Mouse (Mus musculus): Measurements from ENCODE around the gene Clcn2. TPM values are rescaled to one million over a fixed set of nuclear protein-coding genes. Genes with fewer than 3 reads are reported as not detected.
A peak's percentile ranks its signal among the peaks of the same experiment; 100 is the strongest.

The Clcn2 gene
- polyA plus RNA-seq, 1 experiment: 8.5 TPM

DNA sequence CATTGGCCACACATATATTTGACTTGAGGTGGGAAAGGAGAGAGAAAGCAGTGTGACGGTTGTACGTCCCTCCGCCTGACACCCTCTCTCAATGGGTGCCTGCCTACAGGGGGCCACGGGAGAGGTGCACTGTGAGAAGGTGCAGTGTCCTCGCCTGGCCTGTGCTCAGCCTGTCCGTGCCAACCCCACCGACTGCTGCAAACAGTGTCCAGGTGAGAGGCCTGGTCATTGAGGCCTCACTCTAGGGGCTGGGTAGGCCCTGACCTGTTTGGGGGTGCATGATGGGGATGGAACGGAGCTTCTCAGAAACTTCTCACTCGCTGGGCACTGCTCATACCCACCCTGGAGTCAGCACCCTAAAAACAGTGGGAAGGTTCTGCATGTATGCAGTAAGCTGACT lies 22.3 kb upstream of the Clcn2 start:
- no peak for TF ChIP-seq CTCF (IDR thresholded peaks at IDR 0.05; ENCODE audit: extremely low read depth, insufficient read depth, insufficient read length, insufficient replicate concordance)
- Histone ChIP-seq H3K27me3 (ENCODE audit: control insufficient read depth, insufficient read depth, low read length) (peaks cover 1% of the 10 kb centered on the region), H3K36me3 (ENCODE audit: control insufficient read depth, insufficient read depth, low read length) (no peaks in the 10 kb centered on the region), H3K27ac (ENCODE audit: insufficient read depth, low read length) (no peak overlapping the region), H3K4me1 (ENCODE audit: control insufficient read depth, insufficient read depth, insufficient read length) (no peaks in the 10 kb centered on the region), H3K4me3 (ENCODE audit: extremely low read depth, insufficient read depth, insufficient read length) (no peak overlapping the region)
- WGBS: 90% methylated on average over 9 of the region's 9 CpGs
- no peak for DNase-seq (ENCODE audit: low read depth in 1 of 2, low spot score in 2 of 2)

DNA sequence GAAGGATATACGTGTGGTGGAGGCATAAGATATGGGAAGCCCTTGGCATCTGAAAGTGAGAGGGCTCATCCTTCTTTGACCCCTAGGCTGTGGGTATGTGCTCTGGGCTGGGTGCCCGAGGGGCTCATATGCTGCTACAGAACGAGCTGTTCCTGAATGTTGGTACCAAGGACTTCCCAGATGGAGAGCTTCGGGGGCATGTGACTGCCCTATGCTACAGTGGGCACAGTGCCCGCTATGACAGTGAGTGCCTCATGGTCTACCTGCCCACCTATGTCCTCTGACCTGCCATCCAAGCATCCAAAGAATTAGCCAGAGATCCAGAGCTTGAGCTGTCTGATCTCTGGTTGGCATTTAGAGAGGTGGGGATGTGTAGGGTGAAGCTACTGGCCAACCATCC lies 19.3 kb upstream of the Clcn2 start:
- H3K4me1 ChIP-seq (ENCODE audit: control insufficient read depth, insufficient read depth, insufficient read length): no peaks in the 10 kb centered on the region; the same call in 1 of the 2 replicates
- no peak for TF ChIP-seq POLR2A (IDR thresholded peaks at IDR 0.05; ENCODE audit: low read depth, low read length)
- no peak for TF ChIP-seq CTCF (IDR thresholded peaks at IDR 0.05; ENCODE audit: extremely low read depth, insufficient read depth, insufficient read length, insufficient replicate concordance)
- WGBS: 88% methylated on average over 5 of the region's 5 CpGs
- DNase-seq (ENCODE audit: low read depth in 1 of 2, low spot score in 2 of 2): no peak
- H3K27me3 ChIP-seq (ENCODE audit: control insufficient read depth, insufficient read depth, low read length): peaks cover 18% of the 10 kb centered on the region
- H3K27ac ChIP-seq (ENCODE audit: insufficient read depth, low read length): no peak overlapping the region
- no peaks in the 10 kb centered on the region for H3K36me3 ChIP-seq (ENCODE audit: control insufficient read depth, insufficient read depth, low read length)
- no peak overlapping the region for H3K4me3 ChIP-seq (ENCODE audit: extremely low read depth, insufficient read depth, insufficient read length)

DNA sequence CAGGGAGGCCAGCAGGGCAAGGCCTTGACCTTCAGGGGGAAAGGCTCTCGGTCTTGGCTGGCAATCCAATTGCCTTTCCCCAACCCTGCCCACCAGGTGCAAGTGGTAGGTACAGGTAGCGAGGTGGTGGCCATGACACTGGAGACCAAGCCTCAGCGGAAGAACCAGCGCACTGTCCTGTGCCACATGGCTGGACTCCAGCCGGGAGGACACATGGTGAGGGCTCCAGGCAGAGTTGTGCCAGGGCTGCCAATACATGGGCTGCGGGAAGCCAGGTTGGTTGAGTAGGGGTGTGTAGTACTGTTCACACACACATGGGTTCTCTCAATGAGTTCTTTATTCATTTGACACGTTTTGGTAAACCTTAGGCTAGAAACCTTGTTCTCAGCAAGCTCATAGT lies 18.6 kb upstream of the Clcn2 start:
- Histone ChIP-seq H3K36me3 (ENCODE audit: control insufficient read depth, insufficient read depth, low read length) (no peaks in the 10 kb centered on the region), H3K27me3 (ENCODE audit: control insufficient read depth, insufficient read depth, low read length) (peaks cover 21% of the 10 kb centered on the region), H3K4me1 (ENCODE audit: control insufficient read depth, insufficient read depth, insufficient read length) (no peaks in the 10 kb centered on the region; the same call in 1 of the 2 replicates), H3K27ac (ENCODE audit: insufficient read depth, low read length) (no peak overlapping the region), H3K4me3 (ENCODE audit: extremely low read depth, insufficient read depth, insufficient read length) (no peak overlapping the region)
- DNase-seq (ENCODE audit: low read depth in 1 of 2, low spot score in 2 of 2): no peak
- 85% methylated on average over 7 of the region's 7 CpGs for WGBS
- no peak for TF ChIP-seq CTCF (IDR thresholded peaks at IDR 0.05; ENCODE audit: extremely low read depth, insufficient read depth, insufficient read length, insufficient replicate concordance)
- no peak for TF ChIP-seq POLR2A (IDR thresholded peaks at IDR 0.05; ENCODE audit: low read depth, low read length)

DNA sequence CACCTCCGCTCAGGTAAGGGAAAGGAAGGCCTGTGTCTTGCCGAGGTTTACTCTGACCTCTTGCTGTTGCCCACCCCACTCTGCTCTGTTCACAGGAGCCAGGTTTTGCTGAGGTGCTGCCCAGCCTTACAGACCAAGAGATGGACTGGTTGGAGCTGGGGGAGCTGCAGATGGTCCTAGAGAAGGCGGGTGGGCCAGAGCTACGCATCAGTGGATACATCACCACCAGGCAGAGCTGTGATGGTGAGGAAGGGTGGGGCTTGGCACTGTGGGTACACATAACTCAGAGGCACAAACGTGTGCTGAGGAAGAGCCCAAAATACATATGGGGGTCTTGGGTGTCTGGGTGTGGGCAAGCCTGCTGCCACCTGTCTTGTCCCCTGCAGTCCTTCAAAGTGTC lies 18.1 kb upstream of the Clcn2 start:
- Histone ChIP-seq H3K27me3 (ENCODE audit: control insufficient read depth, insufficient read depth, low read length) (peaks cover 21% of the 10 kb centered on the region), H3K27ac (ENCODE audit: insufficient read depth, low read length) (no peak overlapping the region), H3K4me3 (ENCODE audit: extremely low read depth, insufficient read depth, insufficient read length) (no peak overlapping the region), H3K4me1 (ENCODE audit: control insufficient read depth, insufficient read depth, insufficient read length) (no peaks in the 10 kb centered on the region; the same call in 1 of the 2 replicates), H3K36me3 (ENCODE audit: control insufficient read depth, insufficient read depth, low read length) (no peaks in the 10 kb centered on the region)
- no peak for TF ChIP-seq CTCF (IDR thresholded peaks at IDR 0.05; ENCODE audit: extremely low read depth, insufficient read depth, insufficient read length, insufficient replicate concordance)
- no peak for TF ChIP-seq POLR2A (IDR thresholded peaks at IDR 0.05; ENCODE audit: low read depth, low read length)
- no peak for DNase-seq (ENCODE audit: low read depth in 1 of 2, low spot score in 2 of 2)
- WGBS: 68% methylated on average over 5 of the region's 5 CpGs

DNA sequence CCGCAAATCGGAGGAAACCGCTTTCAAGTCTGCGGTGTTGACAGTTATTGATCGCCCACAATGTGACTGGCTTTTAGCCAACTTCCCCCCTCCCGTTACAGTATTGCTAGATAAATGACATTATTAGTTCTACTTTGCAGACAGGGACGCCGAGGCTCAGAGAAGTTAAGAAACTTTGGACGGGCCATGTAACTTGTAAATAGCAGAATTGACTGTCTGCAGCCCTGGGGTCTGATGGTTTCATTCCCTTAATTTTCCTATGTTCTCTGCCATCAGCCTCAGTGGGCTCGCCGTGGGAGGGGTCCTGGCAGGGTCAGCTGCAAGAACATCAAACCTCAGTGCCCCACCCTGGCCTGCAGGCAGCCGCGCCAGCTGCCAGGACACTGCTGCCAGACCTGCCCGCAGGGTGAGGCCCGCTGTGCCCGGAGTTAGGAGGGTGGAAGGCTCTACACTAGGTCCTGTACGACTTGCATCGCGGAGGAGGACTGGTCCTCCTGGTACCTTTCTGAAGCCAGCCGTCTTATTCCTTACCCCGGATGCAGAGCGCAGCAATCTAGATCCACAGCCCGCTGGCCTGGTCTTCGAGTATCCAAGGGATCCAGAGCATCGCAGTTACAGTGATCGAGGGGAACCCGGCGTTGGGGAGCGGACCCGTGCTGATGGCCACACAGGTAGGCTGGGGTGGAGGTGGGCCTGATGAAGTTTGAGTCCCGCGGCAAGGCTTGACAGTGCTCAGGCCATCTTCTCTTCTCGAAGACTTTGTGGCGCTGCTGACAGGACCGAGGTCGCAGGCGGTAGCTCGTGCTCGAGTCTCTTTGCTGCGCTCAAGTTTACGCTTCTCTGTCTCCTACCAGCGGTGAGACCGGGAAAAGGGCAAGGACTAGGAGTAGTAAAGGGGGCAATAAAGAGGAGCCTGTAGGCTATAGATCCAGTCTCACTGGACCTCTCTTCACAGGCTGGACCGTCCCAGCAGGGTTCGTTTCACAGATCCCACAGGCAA lies 16.5 kb upstream of the Clcn2 start, which contains the start of gene Thpo:
Gene Thpo, minus strand, starts transcription at position 781 of the 1,000 bp plus-strand sequence.
- no peak for TF ChIP-seq POLR2A (IDR thresholded peaks at IDR 0.05; ENCODE audit: low read depth, low read length)
- no peak for TF ChIP-seq CTCF (IDR thresholded peaks at IDR 0.05; ENCODE audit: extremely low read depth, insufficient read depth, insufficient read length, insufficient replicate concordance)
- 7% methylated on average over 45 of the region's 45 CpGs for WGBS
- no peaks in the 10 kb centered on the region; the same call in 1 of the 2 replicates for H3K4me1 ChIP-seq (ENCODE audit: control insufficient read depth, insufficient read depth, insufficient read length)
- H3K27me3 ChIP-seq (ENCODE audit: control insufficient read depth, insufficient read depth, low read length): peaks cover 21% of the 10 kb centered on the region
- H3K4me3 ChIP-seq (ENCODE audit: extremely low read depth, insufficient read depth, insufficient read length): peak within 1 kb of the TSS; percentile 35; the same call in 1 of the 2 replicates
- DNase-seq (ENCODE audit: low read depth in 1 of 2, low spot score in 2 of 2): no peak
- no peaks in the 10 kb centered on the region for H3K36me3 ChIP-seq (ENCODE audit: control insufficient read depth, insufficient read depth, low read length)
- H3K27ac ChIP-seq (ENCODE audit: insufficient read depth, low read length): no peak within 1 kb of the TSS

DNA sequence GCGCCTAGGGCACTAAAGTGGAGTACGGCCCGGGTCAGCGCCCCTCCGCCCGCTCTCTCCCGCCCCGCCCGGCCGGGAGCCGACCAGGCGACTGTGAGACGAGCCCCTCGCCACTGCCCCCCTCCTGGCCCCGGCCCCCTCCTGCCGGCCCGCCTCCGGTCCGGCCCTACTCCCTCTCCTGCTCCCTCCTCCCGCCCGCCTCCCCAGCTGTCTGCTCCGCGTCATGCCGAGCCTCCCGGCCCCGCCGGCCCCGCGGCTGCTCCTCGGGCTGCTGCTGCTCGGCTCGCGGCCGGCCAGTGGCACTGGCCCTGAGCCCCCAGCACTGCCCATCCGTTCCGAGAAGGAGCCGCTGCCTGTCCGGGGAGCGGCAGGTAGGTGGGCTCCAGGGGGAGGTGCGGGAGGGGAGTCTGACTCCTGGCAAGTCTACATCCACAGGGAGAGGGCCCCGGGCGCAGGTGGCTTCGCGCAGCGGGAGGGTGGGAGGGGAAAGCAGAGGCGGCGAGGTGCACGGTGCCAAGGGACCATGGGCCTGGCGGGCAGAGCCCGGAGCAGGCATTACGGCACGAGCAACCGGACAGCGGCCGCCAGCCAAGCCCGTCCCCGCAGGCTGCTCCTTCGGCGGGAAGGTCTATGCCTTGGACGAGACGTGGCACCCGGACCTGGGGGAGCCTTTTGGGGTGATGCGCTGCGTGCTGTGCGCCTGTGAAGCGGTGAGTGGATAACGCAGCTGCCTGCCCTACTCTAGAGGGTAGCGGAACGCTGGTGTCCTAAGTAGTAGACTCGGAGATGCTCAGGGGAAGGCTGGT lies 15.6 kb upstream of the Clcn2 start, which contains the start of gene Chrd:
Gene Chrd, plus strand, starts transcription at position 203 of the 806 bp plus-strand sequence.
- no peak for DNase-seq (ENCODE audit: low read depth in 1 of 2, low spot score in 2 of 2)
- no peaks in the 10 kb centered on the region; the same call in 1 of the 2 replicates for H3K4me1 ChIP-seq (ENCODE audit: control insufficient read depth, insufficient read depth, insufficient read length)
- no peaks in the 10 kb centered on the region for H3K36me3 ChIP-seq (ENCODE audit: control insufficient read depth, insufficient read depth, low read length)
- H3K4me3 ChIP-seq (ENCODE audit: extremely low read depth, insufficient read depth, insufficient read length): peak within 1 kb of the TSS; percentile 35; the same call in 1 of the 2 replicates
- peaks cover 21% of the 10 kb centered on the region for H3K27me3 ChIP-seq (ENCODE audit: control insufficient read depth, insufficient read depth, low read length)
- no peak within 1 kb of the TSS for H3K27ac ChIP-seq (ENCODE audit: insufficient read depth, low read length)
- TF ChIP-seq POLR2A (IDR thresholded peaks at IDR 0.05; ENCODE audit: low read depth, low read length): no peak
- no peak for TF ChIP-seq CTCF (IDR thresholded peaks at IDR 0.05; ENCODE audit: extremely low read depth, insufficient read depth, insufficient read length, insufficient replicate concordance)
- WGBS: 1% methylated on average over 69 of the region's 70 CpGs

Data from spleen, adult 2 months (tissue).